ENCODE assay signal across 12 mouse cellular contexts in genomic region chr11:50028416-50028815, GRCm38 (mm10). TPM values are rescaled to one million over a fixed set of nuclear protein-coding genes. Genes with fewer than 3 reads are reported as not detected.
DNase-seq lines count a peak whose midpoint lies in the region; ATAC-seq and TF ChIP-seq lines count a peak whose summit lies in the region.
"Had no signal": no experiment of that assay in that cellular context is flagged by ENCODE, and none has a peak within 500 bp of the region (broad histone marks: within the 10 kb centered on the region; RNA-seq: fewer than 3 reads in every experiment).

No protein-coding gene starts in this region.

- peak overlapping the region; percentile 62 for H3K4me2 ChIP-seq in forebrain, embryonic 14.5 days (ENCODE audit: low read length)
- peak overlapping the region; percentile 17; the same call in 1 of the 2 replicates for H3K4me2 ChIP-seq in limb, embryonic 13.5 days (replicated peaks)
- H3K4me2 ChIP-seq in neural tube, embryonic 15.5 days = peak overlapping the region; percentile 64

- H3K4me3 ChIP-seq in layer of hippocampus, adult 2 months = no peak overlapping the region
- H3K4me3 ChIP-seq in forebrain, embryonic 14.5 days (ENCODE audit: low read depth, low read length) = peak overlapping the region; percentile 95; the same call in 1 of the 2 replicates
- no peak overlapping the region for H3K4me3 ChIP-seq in limb, embryonic 13.5 days
- no peak overlapping the region for H3K4me3 ChIP-seq in neural tube, embryonic 15.5 days (replicated peaks)

- H3K4me1 ChIP-seq in forebrain, embryonic 14.5 days (ENCODE audit: control insufficient read depth, insufficient read depth, low read length) = peaks cover 34% of the 10 kb centered on the region
- peaks cover 43% of the 10 kb centered on the region for H3K4me1 ChIP-seq in limb, embryonic 13.5 days
- peaks cover 45% of the 10 kb centered on the region for H3K4me1 ChIP-seq in neural tube, embryonic 15.5 days

- no peaks in the 10 kb centered on the region for H3K27me3 ChIP-seq in forebrain, embryonic 14.5 days (replicated peaks; ENCODE audit: control insufficient read depth, insufficient read depth, low read length)
- H3K27me3 ChIP-seq in limb, embryonic 13.5 days = 0 out of 2 replicates have a peak, but pooled peaks cover 2% of the 10 kb centered on the region
- H3K27me3 ChIP-seq in neural tube, embryonic 15.5 days (replicated peaks) = no peaks in the 10 kb centered on the region
- H3K27me3 ChIP-seq: CH12.LX had no signal

- peak overlapping the region; percentile 48 for H3K9ac ChIP-seq in forebrain, embryonic 14.5 days (ENCODE audit: low read length)
- no peak overlapping the region for H3K9ac ChIP-seq in limb, embryonic 13.5 days
- no peak overlapping the region for H3K9ac ChIP-seq in neural tube, embryonic 15.5 days (replicated peaks)
- H3K9ac ChIP-seq: liver, embryonic 14.5 days had no signal

- ATAC-seq in forebrain, embryonic 14.5 days = peak; percentile 22
- no peak for ATAC-seq in limb, embryonic 13.5 days (ENCODE audit: low FRiP score, low read depth)
- ATAC-seq in neural tube, embryonic 15.5 days (ENCODE audit: low FRiP score) = no peak

- H3K9me3 ChIP-seq in forebrain, embryonic 14.5 days (replicated peaks; ENCODE audit: control insufficient read depth, low read length) = no peaks in the 10 kb centered on the region
- no peaks in the 10 kb centered on the region for H3K9me3 ChIP-seq in limb, embryonic 13.5 days
- H3K9me3 ChIP-seq in neural tube, embryonic 15.5 days (replicated peaks) = no peaks in the 10 kb centered on the region

- DNase-seq in layer of hippocampus, adult 2 months (ENCODE audit: low spot score in 2 of 2) = no peak
- no peak for DNase-seq in layer of hippocampus, adult 8-10 months (ENCODE audit: low spot score in 2 of 2)
- peak; percentile 87 for DNase-seq in forebrain, embryonic 14.5 days (ENCODE audit: low spot score)
- no peak for DNase-seq in liver
- no peak for DNase-seq in spleen, postnatal 10 days (ENCODE audit: low spot score in 2 of 2)
- no peak for DNase-seq in lung, postnatal 25 days (ENCODE audit: low spot score)
- DNase-seq: heart, postnatal 4 days; thymus, adult 18-20 months had no signal

- H3K27ac ChIP-seq in layer of hippocampus, adult 2 months = peak overlapping the region; percentile 32; the same call in 1 of the 2 replicates
- peak overlapping the region; percentile 52; the same call in 1 of the 2 replicates for H3K27ac ChIP-seq in forebrain, embryonic 14.5 days (ENCODE audit: low read depth, low read length)
- no peak overlapping the region for H3K27ac ChIP-seq in limb, embryonic 13.5 days
- H3K27ac ChIP-seq in neural tube, embryonic 15.5 days (replicated peaks) = no peak overlapping the region
- H3K27ac ChIP-seq: liver, embryonic 14.5 days had no signal

- H3K36me3 ChIP-seq in forebrain, embryonic 14.5 days (ENCODE audit: control insufficient read depth, insufficient read depth, low read length) = no peaks in the 10 kb centered on the region
- H3K36me3 ChIP-seq in limb, embryonic 13.5 days = no peaks in the 10 kb centered on the region
- no peaks in the 10 kb centered on the region for H3K36me3 ChIP-seq in neural tube, embryonic 15.5 days

- no peak for TF ChIP-seq CTCF in layer of hippocampus, adult 2 months (conservative IDR thresholded peaks at IDR 0.05)

RNA-seq across cellular contexts. Expression of gene Rnf130, which starts 3.3 kb away (rescaled TPM):
- total RNA-seq in layer of hippocampus, adult 2 months (2021) = 10 to 100 TPM; 75.3 to 78.3 TPM
- 10 to 100 TPM; 75.8 to 95.8 (median 84.2) TPM for total RNA-seq in layer of hippocampus, adult 8-10 months (2022)
- 55.9 and 72.6 TPM in 2 replicates for polyA plus RNA-seq in forebrain, embryonic 14.5 days (2014; fragmentation: Nextera tagmentation; extraction: Ambion mirVana)
- polyA plus RNA-seq in limb, embryonic 13.5 days (2015; fragmentation: Nextera tagmentation; extraction: Ambion mirVana) = 85.6 and 88.8 TPM in 2 replicates
- polyA plus RNA-seq in neural tube, embryonic 15.5 days (2015; fragmentation: Nextera tagmentation; extraction: Ambion mirVana) = 56.8 and 58.5 TPM in 2 replicates
- total RNA-seq: CH12.LX had no signal

Comparison
In these comparisons a context has a peak if more than half of its experiments do, and no peak if none do; other contexts are left out.
1. H3K27ac ChIP-seq: peak in layer of hippocampus, adult 2 months (single experiment) and forebrain, embryonic 14.5 days (single experiment); none in limb, embryonic 13.5 days (single experiment) and neural tube, embryonic 15.5 days (single experiment).
2. Peak in every context shown above with its lines, with median percentiles within 50 percentile points of each other: H3K4me2 ChIP-seq.